Mouse (Mus musculus) midbrain, embryonic 12.5 days (tissue): ENCODE measurements around the gene Sgpl1. TPM values are rescaled to one million over a fixed set of nuclear protein-coding genes. Genes with fewer than 3 reads are reported as not detected.

ENCODE experiments used
- ATAC-seq: fragments of 200-750 bp; cut with Nextera tagmentation; 2 replicates; pipeline ENCODE4 v1.8.0; 2017; ENCODE audit warnings: low read depth, moderate TSS enrichment, moderate library complexity; ENCODE audit not compliant: low FRiP score
- H3K27ac ChIP-seq: fragments of 300-500 bp; sonication (generic); replicated peaks from 2 replicates; pipeline ENCODE4 v1.5.1; 2016; ENCODE audit warnings: mild to moderate bottlenecking
- H3K27me3 ChIP-seq: fragments of 300-500 bp; sonication (generic); 2 replicates; pipeline ENCODE4 v1.6.1; 2016; ENCODE audit warnings: mild to moderate bottlenecking
- H3K36me3 ChIP-seq: fragments of 300-500 bp; sonication (generic); 2 replicates; pipeline ENCODE4 v1.6.1; 2016
- H3K4me1 ChIP-seq: fragments of 300-500 bp; sonication (generic); 2 replicates; pipeline ENCODE4 v1.6.1; 2016
- H3K4me2 ChIP-seq: fragments of 300-500 bp; sonication (generic); replicated peaks from 2 replicates; pipeline ENCODE4 v1.6.1; 2016; ENCODE audit warnings: mild to moderate bottlenecking, moderate library complexity
- H3K4me3 ChIP-seq: fragments of 300-500 bp; sonication (generic); 2 replicates; pipeline ENCODE4 v1.5.1; 2016; ENCODE audit warnings: mild to moderate bottlenecking
- H3K9ac ChIP-seq: fragments of 300-500 bp; sonication (generic); replicated peaks from 2 replicates; pipeline ENCODE4 v1.6.1; 2016; ENCODE audit warnings: mild to moderate bottlenecking, moderate library complexity
- H3K9me3 ChIP-seq: fragments of 300-500 bp; sonication (generic); 2 replicates; pipeline ENCODE4 v1.6.1; 2016; ENCODE audit warnings: mild to moderate bottlenecking
- WGBS: fragments of 180-500 bp; shearing (Covaris S2); methylation state at CpG from one replicate; pipeline ENCODE4 v1.1.7; 2016; 5-methylcytosine and 5-hydroxymethylcytosine counted together
- polyA plus RNA-seq: library from polyadenylated mRNA; unstranded; fragments of >200 nt; fragmentation: Nextera tagmentation; extraction: Ambion mirVana; gene quantifications from 2 replicates; pipeline ENCODE4 v1.2.1, GENCODE M21; 2016

The Sgpl1 gene
- polyA plus RNA-seq, 1 experiment from 2014 or later: 78.1 TPM

DNA sequence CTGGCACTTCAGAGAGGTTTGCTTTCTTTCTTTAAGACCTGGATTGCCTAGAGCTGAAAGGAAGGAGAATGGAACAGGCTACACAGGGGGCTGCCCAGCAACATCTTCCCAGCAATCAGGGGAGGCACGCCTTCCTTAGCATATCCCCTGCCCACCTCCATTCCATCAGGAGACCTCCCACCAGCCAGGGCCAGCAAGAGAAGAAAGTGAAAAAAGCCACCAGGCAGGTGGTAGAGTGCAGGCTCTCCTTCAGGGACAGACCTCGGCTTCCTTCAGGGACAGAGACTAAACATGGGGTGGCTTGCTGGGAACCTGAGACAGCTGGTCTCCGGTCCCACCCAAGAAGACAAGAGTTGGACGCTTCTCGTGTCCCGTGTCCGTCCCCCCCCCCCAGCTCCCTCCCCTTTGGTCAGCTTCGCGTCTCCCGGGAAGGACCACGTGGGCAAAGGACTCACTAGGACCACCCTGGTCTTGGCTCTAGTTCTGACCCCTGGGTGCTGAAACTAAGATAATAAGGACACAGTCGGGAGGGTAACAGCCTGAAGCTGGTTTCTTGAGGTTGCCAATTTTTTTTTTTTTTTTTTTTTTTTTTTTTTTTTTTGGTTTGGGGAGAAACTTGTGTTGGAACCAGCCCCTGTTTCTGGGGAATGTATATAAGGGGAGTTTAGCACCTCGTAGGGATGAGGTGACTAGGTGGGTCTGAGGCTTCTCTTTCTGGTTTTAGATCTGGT, 27.4 kb upstream of the Sgpl1 start:
- Histone ChIP-seq H3K27me3 (peaks cover 21% of the 10 kb centered on the region), H3K9me3 (no peaks in the 10 kb centered on the region), H3K4me1 (peaks cover 3% of the 10 kb centered on the region; the same call in 1 of the 2 replicates), H3K4me3 (no peak overlapping the region), H3K4me2 (no peak overlapping the region), H3K36me3 (no peaks in the 10 kb centered on the region), H3K27ac (no peak overlapping the region), H3K9ac (no peak overlapping the region)
- no peak for ATAC-seq
- 51% methylated on average over 13 of the region's 13 CpGs for WGBS

DNA sequence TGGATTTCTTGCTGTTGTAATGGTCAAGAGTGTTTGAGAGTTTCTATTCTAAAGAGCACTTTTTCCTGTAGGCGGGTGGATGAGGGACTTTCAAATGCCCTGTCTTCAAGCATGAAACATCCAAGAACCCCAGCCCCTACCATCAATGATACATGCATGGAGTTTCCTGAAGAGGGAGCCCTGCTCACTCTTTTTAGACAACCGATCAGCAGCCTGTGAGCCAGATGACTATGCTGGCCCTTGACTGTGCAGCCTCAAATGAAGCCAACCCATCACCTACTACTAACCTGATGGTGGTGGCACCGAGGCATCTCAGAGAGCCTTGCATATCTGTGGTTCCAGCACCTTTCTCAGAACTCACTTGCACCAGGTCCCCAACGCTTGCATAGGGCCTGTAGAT, 25.0 kb upstream of the Sgpl1 start:
- Histone ChIP-seq H3K27me3 (peaks cover 18% of the 10 kb centered on the region), H3K27ac (no peak overlapping the region), H3K4me2 (no peak overlapping the region), H3K9ac (no peak overlapping the region), H3K4me3 (no peak overlapping the region), H3K9me3 (no peaks in the 10 kb centered on the region), H3K36me3 (no peaks in the 10 kb centered on the region), H3K4me1 (peaks cover 3% of the 10 kb centered on the region; the same call in 1 of the 2 replicates)
- 83% methylated on average over 4 of the region's 4 CpGs for WGBS
- no peak for ATAC-seq

DNA sequence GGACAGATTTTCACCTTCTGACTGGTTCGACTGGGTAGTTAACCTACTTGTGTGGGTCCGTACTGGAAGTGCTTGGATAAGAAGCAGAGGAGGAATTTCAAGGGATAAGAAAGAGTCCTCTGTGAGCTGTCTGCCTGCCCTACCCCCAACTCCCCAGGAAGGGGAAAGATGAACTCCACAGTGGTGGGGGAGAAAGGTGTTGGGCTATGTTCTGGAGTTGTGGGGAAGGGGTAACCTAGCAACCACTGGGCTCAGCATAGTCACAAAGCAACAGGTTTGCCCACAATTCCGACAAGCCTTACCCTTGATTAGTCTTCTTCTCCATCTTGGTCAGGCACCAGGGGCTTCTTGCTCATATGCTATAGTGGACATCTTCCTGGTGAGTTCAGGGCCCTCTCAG, 24.2 kb upstream of the Sgpl1 start, which contains the start of gene Tbata:
Tbata (plus strand) TSS at position 301 of the 400 bp plus-strand sequence.
- 64% methylated on average over 3 of the region's 3 CpGs for WGBS
- Histone ChIP-seq H3K4me1 (peaks cover 3% of the 10 kb centered on the region; the same call in 1 of the 2 replicates), H3K9me3 (no peaks in the 10 kb centered on the region), H3K27me3 (peaks cover 14% of the 10 kb centered on the region), H3K36me3 (no peaks in the 10 kb centered on the region), H3K4me3 (no peak within 1 kb of the TSS), H3K27ac (no peak within 1 kb of the TSS), H3K9ac (no peak within 1 kb of the TSS), H3K4me2 (no peak within 1 kb of the TSS)
- no peak for ATAC-seq

DNA sequence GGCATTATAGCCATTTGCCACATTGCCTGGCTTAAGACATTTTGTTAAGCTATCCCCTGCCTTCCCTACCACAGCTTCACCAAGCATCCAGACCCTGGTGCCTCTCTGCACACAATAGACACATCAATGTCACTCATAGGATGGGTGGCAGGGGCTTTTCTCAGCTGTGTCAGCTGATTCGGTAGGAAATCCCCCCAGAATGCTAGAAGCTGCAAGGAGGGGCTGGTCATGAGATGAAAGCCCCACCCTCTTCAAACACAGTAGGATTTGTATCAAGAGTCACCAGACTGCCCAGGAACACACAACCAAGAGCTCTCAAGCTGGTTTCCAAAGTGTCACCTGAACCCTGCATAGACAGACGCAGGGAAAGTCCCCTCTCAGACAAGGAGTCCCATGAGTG, 20.9 kb upstream of the Sgpl1 start:
- Histone ChIP-seq H3K4me2 (no peak overlapping the region), H3K9ac (no peak overlapping the region), H3K4me3 (no peak overlapping the region), H3K4me1 (no peaks in the 10 kb centered on the region), H3K9me3 (no peaks in the 10 kb centered on the region), H3K36me3 (no peaks in the 10 kb centered on the region), H3K27ac (no peak overlapping the region), H3K27me3 (0 out of 2 replicates have a peak, but pooled peaks cover 5% of the 10 kb centered on the region)
- ATAC-seq: no peak
- 53% methylated on average over 2 of the region's 2 CpGs for WGBS

DNA sequence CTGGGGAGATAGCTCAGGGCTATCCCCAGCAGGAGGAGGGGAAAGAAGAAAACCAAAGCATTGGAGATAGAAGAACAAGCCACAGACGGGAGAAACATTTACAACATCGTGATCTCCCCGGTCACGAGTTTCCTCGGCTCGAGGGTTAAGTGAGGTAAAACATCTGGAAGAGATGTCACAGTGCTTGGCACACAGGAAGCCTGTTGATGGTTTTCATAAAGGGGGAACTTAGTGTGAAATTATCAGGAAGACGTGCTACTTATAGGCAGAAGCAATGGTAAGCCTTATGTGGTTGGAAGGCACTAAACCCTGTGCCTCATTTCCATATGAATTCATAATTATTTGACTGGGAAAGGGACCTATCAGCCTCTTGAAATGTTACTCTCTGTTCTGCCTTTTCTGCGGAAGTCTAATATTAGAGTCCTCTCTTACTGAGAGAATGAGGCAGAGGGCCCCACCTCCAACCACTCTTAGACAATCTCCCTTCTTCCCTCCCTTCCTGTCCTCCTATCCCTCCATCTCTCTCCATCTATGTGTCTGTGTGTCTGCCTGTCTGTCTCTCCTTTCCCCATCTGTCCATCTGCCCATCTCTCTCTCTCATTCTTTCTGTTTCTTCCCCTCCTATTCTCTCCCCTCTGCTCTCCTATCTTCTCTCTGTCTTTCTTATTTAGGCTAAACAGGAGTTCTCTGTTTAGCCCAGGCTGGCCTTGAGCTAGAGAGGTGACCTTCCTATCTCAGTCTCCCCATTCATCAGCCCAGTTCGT, 20.0 kb upstream of the Sgpl1 start:
- H3K4me1 ChIP-seq: no peaks in the 10 kb centered on the region
- no peak overlapping the region for H3K9ac ChIP-seq
- H3K4me2 ChIP-seq: no peak overlapping the region
- no peak overlapping the region for H3K4me3 ChIP-seq
- no peaks in the 10 kb centered on the region for H3K36me3 ChIP-seq
- 77% methylated on average over 9 of the region's 9 CpGs for WGBS
- no peak overlapping the region for H3K27ac ChIP-seq
- H3K9me3 ChIP-seq: no peaks in the 10 kb centered on the region
- no peak for ATAC-seq
- H3K27me3 ChIP-seq: 0 out of 2 replicates have a peak, but pooled peaks cover 5% of the 10 kb centered on the region

DNA sequence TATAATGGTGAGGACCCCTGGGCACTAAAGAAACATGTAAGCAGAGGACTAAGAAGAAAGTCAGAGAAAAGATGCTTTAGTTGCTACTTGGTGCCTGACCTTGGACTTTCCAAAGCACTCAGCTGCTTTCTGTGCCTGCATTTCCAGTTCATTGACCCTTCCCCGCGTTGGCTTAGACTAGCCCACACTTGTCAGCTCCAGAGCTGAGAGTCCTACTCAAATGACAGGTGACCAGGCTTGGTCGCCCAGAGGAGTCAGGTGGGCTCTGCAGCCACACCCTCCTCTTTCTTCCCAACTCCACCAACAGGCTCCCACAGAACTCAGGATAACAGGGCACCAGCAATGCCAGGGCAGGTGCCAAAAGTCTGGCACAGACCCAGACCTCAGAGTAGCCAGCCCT, 14.9 kb upstream of the Sgpl1 start:
- H3K9ac ChIP-seq: no peak overlapping the region
- 0 out of 2 replicates have a peak, but pooled peaks cover 5% of the 10 kb centered on the region for H3K27me3 ChIP-seq
- no peak overlapping the region for H3K4me2 ChIP-seq
- no peaks in the 10 kb centered on the region for H3K9me3 ChIP-seq
- no peaks in the 10 kb centered on the region for H3K4me1 ChIP-seq
- H3K27ac ChIP-seq: no peak overlapping the region
- H3K4me3 ChIP-seq: no peak overlapping the region
- WGBS: 72% methylated on average over 3 of the region's 3 CpGs
- ATAC-seq: no peak
- H3K36me3 ChIP-seq: no peaks in the 10 kb centered on the region

DNA sequence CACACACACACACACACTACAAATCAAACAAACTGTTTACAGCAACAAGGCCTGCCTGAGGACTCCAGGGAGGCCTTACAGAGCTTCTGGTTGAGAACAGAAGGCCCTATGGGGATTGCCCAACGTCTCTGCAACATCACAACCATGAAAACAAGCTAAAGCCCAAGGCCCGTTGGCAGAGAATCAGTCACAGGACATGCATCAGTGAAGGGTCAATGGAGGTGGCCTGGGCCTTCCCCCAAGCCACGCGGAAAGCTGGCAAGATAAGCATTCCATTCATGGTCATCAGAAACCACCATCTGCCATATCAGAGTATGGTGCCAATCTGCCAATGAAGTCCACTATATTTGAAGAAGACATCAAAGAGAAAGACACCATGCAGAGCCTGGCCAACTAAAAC, 13.2 kb upstream of the Sgpl1 start:
- no peak overlapping the region for H3K27ac ChIP-seq
- H3K4me2 ChIP-seq: no peak overlapping the region
- no peaks in the 10 kb centered on the region for H3K9me3 ChIP-seq
- no peak for ATAC-seq
- no peaks in the 10 kb centered on the region for H3K4me1 ChIP-seq
- no peaks in the 10 kb centered on the region for H3K36me3 ChIP-seq
- 84% methylated on average over 4 of the region's 4 CpGs for WGBS
- no peak overlapping the region for H3K4me3 ChIP-seq
- H3K9ac ChIP-seq: no peak overlapping the region
- H3K27me3 ChIP-seq: 0 out of 2 replicates have a peak, but pooled peaks cover under 1% of the 10 kb centered on the region

DNA sequence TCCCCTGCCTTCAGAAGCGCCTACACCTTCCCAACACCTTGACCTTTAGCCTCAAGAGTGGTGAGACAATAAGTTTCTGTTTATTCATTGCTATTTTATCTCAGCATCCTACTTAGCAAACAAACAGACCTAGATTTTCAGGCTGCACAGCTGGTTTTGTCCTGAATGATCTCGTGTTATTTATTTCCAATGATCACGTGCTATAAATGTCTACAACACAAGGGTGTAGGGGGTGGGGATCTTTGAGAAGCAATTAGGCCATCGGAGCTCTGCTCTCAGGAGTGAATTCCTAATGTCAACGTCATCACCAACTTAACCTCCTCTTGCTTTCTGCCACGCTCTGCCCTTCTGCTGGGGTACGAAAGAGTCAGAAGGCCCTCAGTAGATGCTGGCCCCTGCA, 12.6 kb upstream of the Sgpl1 start:
- Histone ChIP-seq H3K4me2 (no peak overlapping the region), H3K27ac (no peak overlapping the region), H3K36me3 (no peaks in the 10 kb centered on the region), H3K27me3 (no peaks in the 10 kb centered on the region), H3K4me3 (no peak overlapping the region), H3K9ac (no peak overlapping the region), H3K9me3 (no peaks in the 10 kb centered on the region), H3K4me1 (no peaks in the 10 kb centered on the region)
- WGBS: 90% methylated on average over 7 of the region's 7 CpGs
- ATAC-seq: no peak

DNA sequence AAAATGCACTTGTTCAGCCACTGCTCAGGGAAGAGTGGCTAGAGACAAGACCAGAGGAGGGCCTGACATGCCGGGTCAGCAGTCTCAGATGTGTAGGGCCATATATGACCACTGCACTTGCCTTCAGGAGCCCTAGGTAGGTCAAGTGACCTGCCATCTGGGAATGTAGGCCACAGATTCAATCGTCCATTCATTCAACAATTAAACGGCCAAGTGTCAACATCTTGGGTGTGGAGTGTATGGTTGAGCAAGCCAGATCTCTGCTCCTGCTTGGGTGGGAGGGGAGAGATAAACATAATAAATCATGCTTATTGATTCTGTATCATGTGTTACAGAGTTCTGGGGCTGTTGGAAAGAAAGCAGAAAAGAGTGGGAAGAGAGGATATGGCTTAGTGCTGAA, 11.1 kb upstream of the Sgpl1 start:
- H3K4me1 ChIP-seq: no peaks in the 10 kb centered on the region
- H3K36me3 ChIP-seq: no peaks in the 10 kb centered on the region
- 84% methylated on average over 3 of the region's 3 CpGs for WGBS
- no peak overlapping the region for H3K27ac ChIP-seq
- H3K4me3 ChIP-seq: no peak overlapping the region
- no peak overlapping the region for H3K4me2 ChIP-seq
- H3K9me3 ChIP-seq: no peaks in the 10 kb centered on the region
- H3K27me3 ChIP-seq: no peaks in the 10 kb centered on the region
- no peak for ATAC-seq
- no peak overlapping the region for H3K9ac ChIP-seq

DNA sequence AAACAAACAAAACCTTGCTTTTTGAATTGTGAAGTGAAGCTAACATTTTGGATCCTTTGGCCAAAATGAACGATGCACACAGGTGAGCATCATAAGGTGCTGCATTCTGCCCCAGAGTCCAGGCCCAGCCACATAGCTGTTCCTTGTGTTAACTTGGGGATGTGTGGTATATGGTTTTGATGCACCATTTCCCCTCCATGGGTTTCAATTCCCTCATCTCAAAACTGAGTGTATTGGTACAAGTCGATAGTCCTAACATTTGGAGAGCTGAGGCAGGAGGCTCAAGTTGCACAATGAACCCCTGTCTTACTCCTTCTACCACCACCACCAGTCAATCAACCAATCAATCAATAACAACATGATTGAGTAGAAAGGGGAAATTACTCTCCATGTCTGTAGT, 8.9 kb upstream of the Sgpl1 start:
- Histone ChIP-seq H3K9ac (no peak overlapping the region), H3K36me3 (no peaks in the 10 kb centered on the region), H3K4me3 (no peak overlapping the region), H3K4me1 (no peaks in the 10 kb centered on the region), H3K9me3 (no peaks in the 10 kb centered on the region), H3K4me2 (no peak overlapping the region), H3K27ac (no peak overlapping the region), H3K27me3 (no peaks in the 10 kb centered on the region)
- 86% methylated on average over 2 of the region's 2 CpGs for WGBS
- ATAC-seq: no peak

DNA sequence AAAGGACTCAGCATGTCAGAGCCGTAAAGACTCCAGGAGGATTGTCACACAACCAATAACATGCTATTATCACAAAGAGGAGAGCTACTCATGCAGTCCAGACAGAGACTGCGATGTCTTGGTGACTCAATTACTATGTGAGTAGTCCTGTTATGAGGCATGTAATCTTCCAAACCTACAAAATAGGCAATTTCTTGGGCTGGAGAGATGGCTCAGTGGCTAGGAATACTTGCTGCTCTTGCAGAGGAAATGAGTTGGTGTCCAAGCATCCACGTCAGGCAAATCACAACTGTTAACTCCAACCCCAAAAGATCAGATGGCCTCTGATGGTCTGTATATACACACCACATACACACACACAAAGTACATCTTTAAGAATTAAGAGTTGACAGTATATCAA, 8.1 kb upstream of the Sgpl1 start:
- H3K4me1 ChIP-seq: no peaks in the 10 kb centered on the region
- H3K9ac ChIP-seq: no peak overlapping the region
- no peaks in the 10 kb centered on the region for H3K9me3 ChIP-seq
- no peaks in the 10 kb centered on the region for H3K27me3 ChIP-seq
- H3K27ac ChIP-seq: no peak overlapping the region
- no peak overlapping the region for H3K4me2 ChIP-seq
- H3K36me3 ChIP-seq: no peaks in the 10 kb centered on the region
- no peak for ATAC-seq
- 83% methylated on average over 3 of the region's 3 CpGs for WGBS
- no peak overlapping the region for H3K4me3 ChIP-seq

DNA sequence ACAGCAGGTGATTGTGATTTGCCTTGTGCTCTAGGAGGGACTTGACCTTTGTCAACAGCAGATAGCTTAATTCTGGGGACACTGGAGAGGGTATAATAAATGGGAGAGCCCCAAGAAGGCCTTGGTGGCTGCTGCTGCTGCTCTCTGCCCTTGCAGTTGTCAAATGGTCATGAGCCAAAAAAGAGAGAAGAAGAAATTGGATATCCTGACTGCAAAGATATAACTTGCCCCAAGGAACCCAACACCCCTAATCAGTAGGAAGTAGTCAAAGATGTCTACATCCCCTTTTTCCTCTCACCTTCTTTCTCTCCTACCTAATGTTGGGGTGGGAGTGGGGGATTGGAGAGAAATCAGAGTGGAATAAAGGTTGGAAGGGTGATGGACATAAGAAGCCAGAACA, 4.6 kb upstream of the Sgpl1 start:
- H3K9me3 ChIP-seq: no peaks in the 10 kb centered on the region
- H3K9ac ChIP-seq: no peak overlapping the region

More for the DNA sequence above, 4.6 kb upstream of the Sgpl1 start:
- no peak for ATAC-seq
- H3K4me2 ChIP-seq: no peak overlapping the region
- no peak overlapping the region for H3K27ac ChIP-seq
- H3K4me1 ChIP-seq: no peaks in the 10 kb centered on the region
- H3K4me3 ChIP-seq: no peak overlapping the region
- no peaks in the 10 kb centered on the region for H3K27me3 ChIP-seq
- H3K36me3 ChIP-seq: no peaks in the 10 kb centered on the region
